Mouse (Mus musculus) frontal cortex, adult 2 months (tissue): Measurements from ENCODE around the gene Enah. TPM values are rescaled to one million over a fixed set of nuclear protein-coding genes. Genes with fewer than 3 reads are reported as not detected.

Experiments
- DNase-seq, 2 experiments: peaks; one replicate each; pipeline ENCODE4 v3.0.0; 2022; ENCODE audit warnings: low spot score in 1 of 2; ENCODE audit errors: extremely low spot score in 1 of 2
- polyA plus RNA-seq: library from polyadenylated mRNA; depleted of rRNA; stranded (reverse); fragments of >200 nt; gene quantifications from 2 replicates; pipeline ENCODE4 v1.2.3, GENCODE M21; 2012; rRNA removed

Enah gene
- polyA plus RNA-seq = 66.8 and 68.7 TPM in 2 replicates

DNA sequence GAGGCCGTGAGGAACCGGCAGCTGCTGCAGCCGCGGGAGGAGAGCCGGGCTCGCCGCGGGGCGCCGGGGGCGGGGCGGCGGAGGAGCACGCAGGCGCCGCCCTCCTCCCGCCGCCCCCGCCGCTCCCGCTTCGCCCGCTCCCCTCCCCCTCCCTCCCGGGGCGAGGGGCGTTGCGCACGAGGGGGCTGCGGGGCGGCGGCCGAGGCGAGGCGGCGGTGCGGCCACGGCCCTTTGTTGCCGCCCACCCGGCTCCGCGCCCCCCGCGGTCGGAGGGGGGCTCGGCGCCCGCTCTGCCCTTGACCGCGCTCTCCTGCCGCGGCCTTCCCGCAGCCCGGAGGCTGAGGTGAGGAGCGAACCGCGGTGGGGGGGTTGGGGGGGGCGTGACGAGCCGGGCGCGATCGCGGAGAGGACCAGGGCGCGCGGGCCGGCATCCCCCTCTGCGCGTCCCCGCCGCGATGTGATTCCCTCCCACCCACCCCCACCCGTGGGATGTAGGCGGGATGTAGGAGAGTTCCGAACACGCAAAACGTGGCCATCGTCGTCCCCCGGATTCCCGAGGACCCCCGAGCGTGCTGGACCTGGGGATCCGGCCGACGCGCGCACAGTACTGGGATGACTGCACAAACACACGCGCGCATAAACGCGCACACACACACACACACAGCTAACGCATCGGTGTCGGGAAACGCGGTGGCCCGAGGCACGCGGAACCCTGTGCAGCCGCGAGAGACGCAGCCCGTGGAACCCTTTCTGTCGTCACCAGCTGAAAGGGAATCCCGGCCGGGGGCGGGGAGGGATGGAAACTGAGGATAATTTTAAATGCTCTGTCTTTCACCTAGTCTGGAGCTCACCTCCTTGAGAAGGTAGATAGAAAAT, at the start of gene Enah:
Enah (minus strand) TSS at position 65 of the 876 bp plus-strand sequence.
- DNase-seq = peak; percentile 41 to 75

DNA sequence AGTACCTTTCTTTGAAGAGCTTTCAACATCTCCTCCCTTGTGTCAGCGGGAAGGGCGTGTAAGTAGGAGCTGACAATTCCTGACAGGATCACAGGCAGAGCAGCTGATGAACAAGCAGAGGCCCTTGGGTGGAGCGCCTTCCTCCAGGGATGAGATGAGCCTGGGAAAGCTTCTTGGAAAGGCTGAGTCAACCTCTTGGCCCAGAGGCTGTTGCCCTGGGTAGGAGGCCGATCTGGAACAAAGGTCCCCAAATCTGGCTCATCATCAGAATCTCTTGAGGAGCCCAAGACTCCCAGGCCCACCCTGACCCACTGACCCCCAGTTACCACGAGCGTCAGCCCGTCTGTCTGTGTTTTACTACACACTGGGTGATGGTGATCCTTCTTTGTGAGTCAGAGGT, 48.3 kb upstream of the Enah start:
- no peak for DNase-seq

DNA sequence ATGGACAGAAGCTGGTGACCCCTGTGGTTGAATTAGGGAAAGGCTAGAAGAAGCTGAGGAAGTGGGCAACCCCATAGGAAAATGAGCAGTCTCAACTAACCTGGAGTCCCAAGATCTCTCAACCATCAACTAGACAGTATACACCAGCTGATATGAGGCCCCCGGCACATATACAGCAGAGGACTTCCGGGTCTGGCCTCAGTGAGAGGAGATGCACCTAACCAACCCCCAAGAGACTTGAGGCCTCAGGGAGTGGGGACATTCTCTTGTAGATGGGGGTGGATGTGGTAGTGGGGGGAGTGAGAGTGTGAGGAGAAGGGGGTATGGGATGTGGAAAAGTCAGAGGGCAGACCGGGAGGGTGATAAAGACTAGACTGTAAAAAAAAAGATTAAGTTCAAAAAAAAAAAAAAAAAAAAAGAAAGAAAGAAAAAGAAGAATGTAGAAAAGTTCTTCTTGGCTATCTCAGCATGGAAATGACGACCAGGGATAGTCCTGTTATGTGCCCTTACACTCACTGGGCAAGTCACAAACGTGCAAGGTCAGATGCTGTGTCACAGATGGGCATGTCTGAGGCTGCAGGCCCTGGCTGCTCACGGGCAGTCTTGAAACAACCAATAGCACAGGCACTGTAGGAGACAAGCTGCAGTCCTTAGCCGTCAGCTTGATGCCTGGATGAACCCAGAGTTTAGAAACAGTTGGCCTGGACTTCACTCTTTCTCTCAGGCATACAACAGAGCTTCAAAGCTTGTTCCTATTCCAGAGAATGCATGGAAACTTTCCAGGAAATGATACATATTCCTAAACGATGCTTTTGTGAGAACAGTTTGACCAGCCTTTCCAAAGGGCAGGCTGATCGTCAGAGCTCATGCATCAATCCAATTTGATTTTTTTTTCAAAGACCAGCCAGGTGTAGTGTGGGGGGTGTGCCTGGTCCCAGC, 47.0 kb upstream of the Enah start:
- no peak for DNase-seq

GRCm38 (mm10) chr1:182063716-182064115, 43.9 kb upstream of the Enah start:
- no peak for DNase-seq

DNA sequence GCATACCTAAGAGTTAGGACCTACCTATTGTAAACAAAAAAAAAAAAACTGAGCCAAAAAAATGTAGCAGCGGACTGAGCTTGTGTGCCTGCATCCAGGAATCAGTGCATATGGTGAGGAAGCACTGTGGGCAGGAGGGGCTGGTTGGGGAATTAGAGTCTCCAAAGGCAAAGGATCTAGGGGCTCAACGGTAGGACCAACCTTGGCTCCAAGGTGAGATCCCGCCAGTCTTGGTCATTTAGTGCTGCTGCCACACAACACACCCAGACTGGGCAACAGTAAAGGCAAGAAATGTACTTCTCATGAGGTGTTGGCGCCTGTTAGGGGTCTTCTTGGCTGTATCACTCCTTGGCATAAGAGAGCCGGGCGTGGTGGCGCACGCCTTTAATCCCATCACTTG, 43.0 kb upstream of the Enah start:
- no peak for DNase-seq

- no peak for DNase-seq
Measured at GRCm38 (mm10) chr1:182061203-182061602, 41.4 kb upstream of the Enah start.

DNA sequence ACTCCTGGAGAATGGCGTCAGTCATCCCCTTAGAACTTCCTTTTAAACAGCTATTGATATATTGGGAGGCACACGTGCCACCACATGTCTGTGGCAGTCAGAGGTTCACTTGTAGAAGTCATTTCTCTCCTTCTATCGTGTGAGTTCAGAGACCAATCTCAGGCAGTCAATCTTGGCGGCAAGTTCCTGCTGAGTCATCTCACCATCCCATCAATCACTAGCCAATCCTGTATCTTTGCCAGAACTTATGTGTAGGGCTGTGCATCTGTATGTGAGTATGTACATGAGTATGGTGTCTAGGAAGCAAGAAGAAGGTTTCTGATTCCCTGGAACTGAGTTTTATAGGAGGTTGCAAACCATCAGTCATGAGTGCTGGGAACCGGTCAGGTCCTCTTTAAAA, 40.0 kb upstream of the Enah start:
- DNase-seq = no peak

GRCm38 (mm10) chr1:182057998-182058397, 38.2 kb upstream of the Enah start:
- DNase-seq = no peak

- no peak for DNase-seq
Measured at GRCm38 (mm10) chr1:182055122-182055521, 35.3 kb upstream of the Enah start.

DNA sequence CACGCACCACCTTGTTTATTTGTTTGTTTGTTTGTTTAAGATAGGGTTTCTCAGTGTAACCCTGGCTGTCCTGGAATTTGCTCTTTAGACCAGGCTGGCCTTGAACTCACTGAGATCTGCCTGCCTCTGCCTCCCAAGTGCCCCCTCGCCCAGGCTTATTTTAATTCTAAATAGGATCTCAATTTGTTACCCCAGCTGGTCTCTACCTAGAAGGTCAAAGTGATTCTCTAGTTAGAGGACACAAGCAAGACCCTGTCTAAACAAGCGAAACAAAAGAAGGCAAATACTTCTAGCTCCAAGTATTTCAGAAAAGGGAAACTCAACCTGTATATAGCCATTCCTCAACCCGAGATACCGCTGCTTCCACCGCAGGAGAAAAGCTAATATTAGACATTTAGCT, 34.9 kb upstream of the Enah start:
- DNase-seq = no peak

DNA sequence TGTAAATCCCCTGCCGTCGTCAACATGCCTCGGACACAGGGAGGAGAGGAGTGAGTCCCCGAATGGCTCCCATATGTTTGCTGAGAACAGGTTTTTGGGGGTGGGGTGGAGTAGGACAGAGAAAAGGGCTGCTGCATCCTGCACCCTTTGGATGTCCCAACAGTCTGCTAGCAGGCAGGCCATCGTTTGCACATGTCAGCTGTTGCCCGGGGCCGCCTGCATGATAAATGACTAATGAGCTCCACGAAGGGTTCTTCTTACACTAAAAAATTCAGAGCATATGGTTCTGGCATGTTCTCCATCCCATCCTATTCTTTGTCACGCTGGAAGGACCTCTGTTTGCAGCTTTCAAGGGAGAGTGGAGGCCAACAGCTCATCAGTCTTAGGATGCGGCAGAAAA, 33.2 kb upstream of the Enah start:
- no peak for DNase-seq

- no peak for DNase-seq
Measured at GRCm38 (mm10) chr1:182052385-182052784, 32.6 kb upstream of the Enah start.

DNA sequence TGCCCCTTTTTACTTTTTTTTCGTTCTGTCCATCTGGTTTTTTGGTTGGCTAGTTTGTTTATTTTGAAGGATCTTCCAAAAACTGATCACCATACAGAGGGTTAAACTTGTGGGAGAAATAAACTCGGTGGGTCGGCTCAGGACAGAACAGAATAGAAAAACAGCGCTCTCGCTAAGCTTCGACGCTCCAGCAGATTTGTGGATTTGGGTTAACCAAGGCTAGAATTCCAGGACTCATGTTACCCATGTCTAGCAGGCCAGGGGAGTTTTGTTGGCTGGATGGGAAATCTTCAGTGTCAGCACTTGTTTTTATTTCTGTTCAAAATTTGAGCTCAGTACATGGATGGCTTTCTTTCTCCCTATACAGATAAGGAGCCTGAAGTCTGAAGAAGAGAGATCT, 30.0 kb upstream of the Enah start:
- no peak for DNase-seq

GRCm38 (mm10) chr1:182048101-182048500, 28.3 kb upstream of the Enah start:
- no peak for DNase-seq

DNA sequence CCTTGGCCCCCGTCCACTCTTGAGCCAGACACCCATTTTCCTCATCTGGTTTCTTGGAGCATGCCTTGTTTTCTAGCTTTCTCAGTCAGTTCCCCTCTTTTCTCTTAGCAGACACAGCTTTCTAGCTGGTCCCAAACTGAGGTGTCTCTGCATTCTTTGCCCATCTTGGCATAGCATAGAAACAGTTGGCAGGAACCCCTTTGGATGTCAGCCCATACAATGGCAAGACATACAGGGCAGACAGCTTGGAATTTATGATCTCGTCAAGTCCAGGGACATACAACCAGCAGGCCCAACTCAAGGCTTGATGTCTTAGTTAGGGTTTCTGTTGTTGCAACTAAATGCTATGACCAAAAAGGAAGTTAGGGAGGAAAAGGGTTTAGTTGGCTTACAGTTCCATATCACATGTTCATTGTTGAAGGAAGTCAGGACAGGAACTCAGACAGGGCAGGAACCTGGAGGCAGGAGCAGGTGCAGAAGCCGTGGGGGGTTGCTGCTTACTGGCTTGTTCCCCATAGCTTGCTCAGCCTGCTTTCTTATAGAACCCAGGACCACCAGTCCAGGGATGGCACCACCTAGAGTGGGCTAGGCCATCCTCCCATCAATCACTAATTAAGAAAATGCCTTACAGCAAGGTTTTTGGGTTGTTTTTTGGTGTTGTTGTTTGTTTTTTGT, 27.4 kb upstream of the Enah start:
- DNase-seq = no peak

DNA sequence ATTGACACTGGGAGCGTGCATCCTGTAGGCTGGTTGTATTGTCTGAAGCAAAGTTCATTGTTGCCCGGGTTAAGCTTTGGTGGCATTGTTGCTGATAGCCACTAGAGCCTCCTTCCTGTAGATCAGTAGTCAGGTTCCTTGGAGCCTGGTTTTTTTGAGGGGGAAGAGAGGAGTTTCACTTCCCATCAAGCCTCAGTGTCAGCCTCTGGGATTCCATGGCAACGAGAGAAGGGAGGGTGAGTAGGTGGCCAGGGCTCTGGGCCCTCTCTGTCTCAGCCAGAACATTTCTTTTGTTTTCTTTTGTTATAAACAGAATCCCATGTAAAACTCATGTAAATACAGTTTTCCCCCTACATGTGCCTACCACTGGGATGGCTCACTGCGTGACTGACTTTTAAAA, 25.4 kb upstream of the Enah start:
- DNase-seq = peak in 1 of 2 experiments; percentile 44

DNA sequence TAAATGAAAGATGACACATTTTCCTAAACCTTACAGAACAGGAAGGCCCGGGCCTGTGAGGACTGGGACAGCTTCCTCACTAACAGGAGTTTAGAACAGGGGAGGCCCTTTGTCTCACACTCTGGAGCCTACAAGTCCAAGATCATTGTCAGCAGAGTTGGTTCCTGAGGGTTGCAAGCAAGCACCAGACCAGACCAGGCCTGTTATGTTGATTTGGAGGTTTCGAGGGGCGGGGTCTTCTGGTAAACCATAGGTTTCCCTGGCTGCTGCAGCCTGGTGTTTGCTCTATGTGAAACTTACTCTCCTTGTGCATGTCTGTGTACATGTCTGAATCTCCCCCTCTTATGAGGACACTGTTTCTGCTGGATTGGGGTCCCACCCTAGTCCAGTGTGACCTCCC, 20.7 kb upstream of the Enah start:
- DNase-seq = no peak

DNA sequence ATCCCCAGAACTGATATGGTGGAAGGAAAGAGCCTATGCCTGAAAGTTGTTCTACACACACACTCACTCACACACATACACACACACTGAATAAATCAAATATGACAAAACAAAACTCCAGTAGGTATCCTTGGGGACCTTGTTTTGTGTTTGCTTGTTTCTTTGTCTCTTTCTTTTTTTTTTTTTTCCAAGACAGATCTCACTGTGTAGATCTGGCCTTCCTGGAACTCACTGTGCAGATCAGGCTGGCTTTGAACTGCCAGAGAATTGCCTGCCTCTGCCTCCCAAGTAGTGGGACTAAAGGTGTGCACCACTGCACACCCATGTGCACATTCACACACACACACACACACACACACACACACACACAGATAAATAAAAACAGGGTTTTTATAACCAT, 12.0 kb upstream of the Enah start:
- no peak for DNase-seq

GRCm38 (mm10) chr1:182031066-182031465, 11.3 kb upstream of the Enah start:
- DNase-seq = no peak

DNA sequence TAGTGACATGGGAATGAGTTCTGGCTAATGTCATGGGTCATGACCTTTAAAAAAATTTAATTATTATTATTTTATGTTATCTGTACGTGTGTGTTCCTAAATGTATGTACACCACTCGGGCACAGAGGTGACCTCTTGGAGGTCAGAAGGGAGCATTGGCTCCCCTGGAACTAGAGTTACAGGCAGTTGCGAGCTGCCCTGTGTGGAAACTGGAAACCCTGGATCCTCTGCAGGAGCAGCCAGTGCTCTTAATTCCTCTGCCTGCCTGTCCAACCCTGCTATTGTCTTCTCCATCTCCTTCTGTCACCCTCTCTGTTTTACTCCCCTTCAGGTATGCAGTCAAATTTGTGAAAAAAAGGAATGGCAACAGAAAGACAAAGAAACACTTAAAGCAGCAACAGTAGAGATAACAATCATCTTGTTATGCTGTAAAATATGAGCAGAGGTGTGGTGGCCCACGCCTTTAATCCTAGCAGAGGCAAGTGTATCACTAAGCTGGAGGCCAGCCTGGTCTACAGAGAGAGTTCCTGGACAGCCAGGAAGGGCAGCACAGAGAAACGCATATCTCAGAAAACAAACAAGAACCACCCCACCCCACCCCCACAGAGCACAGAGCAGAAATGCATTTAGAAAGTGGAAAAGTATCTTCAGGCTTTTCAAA, 10.3 kb upstream of the Enah start:
- no peak for DNase-seq
